Mouse (Mus musculus) embryonic facial prominence, embryonic 14.5 days (tissue): Measurements from ENCODE around the gene Qrich1. TPM values are rescaled to one million over a fixed set of nuclear protein-coding genes. Genes with fewer than 3 reads are reported as not detected.

Experiments used
- ATAC-seq: fragments of 200-750 bp; cut with Nextera tagmentation; 2 replicates; pipeline ENCODE4 v1.8.0; 2017; ENCODE audit warnings: low read depth, moderate number of reproducible peaks, moderate TSS enrichment
- DNase-seq: peaks from one replicate; pipeline ENCODE4 v3.0.0-alpha.2; 2015; ENCODE audit warnings: low spot score
- H3K27ac ChIP-seq: fragments of 300-500 bp; sonication (generic); replicated peaks from 2 replicates; pipeline ENCODE4 v1.5.1; 2014; ENCODE audit warnings: low read depth, mild to moderate bottlenecking, low read length, moderate library complexity
- H3K27me3 ChIP-seq: fragments of 300-500 bp; sonication (generic); replicated peaks from 2 replicates; pipeline ENCODE4 v1.6.1; 2014; ENCODE audit warnings: low read length; ENCODE audit not compliant: control insufficient read depth, insufficient read depth
- H3K36me3 ChIP-seq: fragments of 300-500 bp; sonication (generic); 2 replicates; pipeline ENCODE4 v1.6.1; 2014; ENCODE audit warnings: low read length, mixed read lengths; ENCODE audit not compliant: control insufficient read depth, insufficient read depth
- H3K4me1 ChIP-seq: fragments of 300-500 bp; sonication (generic); 2 replicates; pipeline ENCODE4 v1.6.1; 2014; ENCODE audit warnings: antibody characterized with exemption, low read length; ENCODE audit not compliant: control insufficient read depth, insufficient read depth
- H3K4me2 ChIP-seq: fragments of 300-500 bp; sonication (generic); 2 replicates; pipeline ENCODE4 v1.6.1; 2014; ENCODE audit warnings: low read depth, mild to moderate bottlenecking, low read length, moderate library complexity, mixed read lengths
- H3K4me3 ChIP-seq: fragments of 300-500 bp; sonication (generic); 2 replicates; pipeline ENCODE4 v1.5.1; 2014; ENCODE audit warnings: low read depth, mild to moderate bottlenecking, low read length
- H3K9ac ChIP-seq: fragments of 300-500 bp; sonication (generic); 2 replicates; pipeline ENCODE4 v1.6.1; 2014; ENCODE audit warnings: low read depth, mild to moderate bottlenecking, low read length, moderate library complexity, mixed read lengths
- H3K9me3 ChIP-seq: fragments of 300-500 bp; sonication (generic); 2 replicates; pipeline ENCODE4 v1.6.1; 2016; ENCODE audit warnings: low read length; ENCODE audit not compliant: control insufficient read depth
- WGBS: fragments of 180-500 bp; shearing (Covaris S2); extraction: QIAGEN DNeasy Blood & Tissue Kit; methylation state at CpG from one replicate; pipeline ENCODE4 v1.1.7; 2014; 5-methylcytosine and 5-hydroxymethylcytosine counted together
- polyA plus RNA-seq: library from polyadenylated mRNA; unstranded; fragments of >200 nt; fragmentation: Nextera tagmentation; extraction: Ambion mirVana; gene quantifications from 2 replicates; pipeline ENCODE4 v1.2.1, GENCODE M21; 2014

The Qrich1 gene
- polyA plus RNA-seq, 1 experiment from 2014 or later = 110 TPM

- peaks cover 26% of the 10 kb centered on the region for H3K4me1 ChIP-seq
- no peaks in the 10 kb centered on the region for H3K27me3 ChIP-seq
- H3K9me3 ChIP-seq = no peaks in the 10 kb centered on the region
- H3K9ac ChIP-seq = no peak overlapping the region
- ATAC-seq (no peak), DNase-seq (no peak)
- H3K4me3 ChIP-seq = no peak overlapping the region
- H3K36me3 ChIP-seq = peaks cover 56% of the 10 kb centered on the region
- H3K27ac ChIP-seq = no peak overlapping the region
- H3K4me2 ChIP-seq = no peak overlapping the region
- WGBS = 79% methylated on average over 10 of the region's 10 CpGs
Measured at GRCm38 (mm10) chr9:108572321-108572720, 55.7 kb downstream of the Qrich1 start.

GRCm38 (mm10) chr9:108573774-108574690 lies 57.4 kb downstream of the Qrich1 start:
- H3K4me1 ChIP-seq = peaks cover 20% of the 10 kb centered on the region
- no peaks in the 10 kb centered on the region for H3K9me3 ChIP-seq
- H3K27ac ChIP-seq = no peak overlapping the region
- 59% methylated on average over 25 of the region's 26 CpGs for WGBS
- H3K4me3 ChIP-seq = no peak overlapping the region
- DNase-seq (peak; percentile 58), ATAC-seq (no peak)
- no peaks in the 10 kb centered on the region for H3K27me3 ChIP-seq
- peaks cover 56% of the 10 kb centered on the region for H3K36me3 ChIP-seq
- no peak overlapping the region for H3K9ac ChIP-seq
- no peak overlapping the region for H3K4me2 ChIP-seq

GRCm38 (mm10) chr9:108574921-108575320 lies 58.3 kb downstream of the Qrich1 start:
- no peaks in the 10 kb centered on the region for H3K27me3 ChIP-seq
- ATAC-seq (no peak), DNase-seq (no peak)
- no peaks in the 10 kb centered on the region for H3K9me3 ChIP-seq
- H3K4me3 ChIP-seq = no peak overlapping the region
- H3K36me3 ChIP-seq = peaks cover 56% of the 10 kb centered on the region
- H3K4me2 ChIP-seq = no peak overlapping the region
- no peak overlapping the region for H3K9ac ChIP-seq
- WGBS = 88% methylated on average over 12 of the region's 12 CpGs
- no peak overlapping the region for H3K27ac ChIP-seq
- H3K4me1 ChIP-seq = peaks cover 23% of the 10 kb centered on the region

- ATAC-seq = no peak
- H3K27me3 ChIP-seq = no peaks in the 10 kb centered on the region
- no peak overlapping the region for H3K4me3 ChIP-seq
- no peak overlapping the region for H3K27ac ChIP-seq
- no peak overlapping the region for H3K4me2 ChIP-seq
- H3K4me1 ChIP-seq = peaks cover 18% of the 10 kb centered on the region
- DNase-seq = no peak
- no peaks in the 10 kb centered on the region for H3K9me3 ChIP-seq
- peaks cover 55% of the 10 kb centered on the region for H3K36me3 ChIP-seq
- H3K9ac ChIP-seq = no peak overlapping the region
- WGBS = 87% methylated on average over 37 of the region's 37 CpGs
Measured at GRCm38 (mm10) chr9:108575321-108576297, 59.0 kb downstream of the Qrich1 start.

GRCm38 (mm10) chr9:108577025-108577424 lies 60.4 kb downstream of the Qrich1 start:
- Histone ChIP-seq H3K27ac (no peak overlapping the region), H3K9me3 (no peaks in the 10 kb centered on the region), H3K9ac (peak overlapping the region; percentile 91; the same call in 1 of the 2 replicates), H3K4me3 (peak overlapping the region; percentile 68), H3K4me1 (peaks cover 18% of the 10 kb centered on the region), H3K36me3 (peaks cover 41% of the 10 kb centered on the region), H3K4me2 (peak overlapping the region; percentile 86), H3K27me3 (no peaks in the 10 kb centered on the region)
- ATAC-seq = no peak
- DNase-seq = no peak
- WGBS = 28% methylated on average over 6 of the region's 6 CpGs

GRCm38 (mm10) chr9:108577934-108578544 lies 61.4 kb downstream of the Qrich1 start:
- Histone ChIP-seq H3K4me2 (peak overlapping the region; percentile 86), H3K9ac (peak overlapping the region; percentile 91), H3K9me3 (no peaks in the 10 kb centered on the region), H3K36me3 (peaks cover 31% of the 10 kb centered on the region), H3K27ac (peak overlapping the region; percentile 85), H3K4me3 (peak overlapping the region; percentile 68), H3K27me3 (no peaks in the 10 kb centered on the region), H3K4me1 (peaks cover 18% of the 10 kb centered on the region)
- DNase-seq = peak; percentile 79
- ATAC-seq = no peak; the same call in 1 of the 2 replicates
- under 1% methylated on average over 24 of the region's 24 CpGs for WGBS

- 7% methylated on average over 40 of the region's 51 CpGs for WGBS
- DNase-seq = peak; percentile 99
- ATAC-seq = peak; percentile 97
Measured at GRCm38 (mm10) chr9:108578545-108579343, 62.1 kb downstream of the Qrich1 start, which contains the start of gene Wdr6. Gene Wdr6 (minus strand): TSS chr9:108578739.

More at GRCm38 (mm10) chr9:108578545-108579343, 62.1 kb downstream of the Qrich1 start, which contains the start of gene Wdr6:
- H3K4me3 ChIP-seq = peak within 1 kb of the TSS; percentile 68
- peaks cover 18% of the 10 kb centered on the region for H3K4me1 ChIP-seq
- H3K27me3 ChIP-seq = no peaks in the 10 kb centered on the region
- peak within 1 kb of the TSS; percentile 86 for H3K4me2 ChIP-seq
- H3K9ac ChIP-seq = peak within 1 kb of the TSS; percentile 91
- H3K36me3 ChIP-seq = peaks cover 25% of the 10 kb centered on the region
- H3K27ac ChIP-seq = peak within 1 kb of the TSS; percentile 85
- H3K9me3 ChIP-seq = no peaks in the 10 kb centered on the region
